Mouse (Mus musculus): ENCODE measurements around the gene Crbn.

Gene Crbn

DNA sequence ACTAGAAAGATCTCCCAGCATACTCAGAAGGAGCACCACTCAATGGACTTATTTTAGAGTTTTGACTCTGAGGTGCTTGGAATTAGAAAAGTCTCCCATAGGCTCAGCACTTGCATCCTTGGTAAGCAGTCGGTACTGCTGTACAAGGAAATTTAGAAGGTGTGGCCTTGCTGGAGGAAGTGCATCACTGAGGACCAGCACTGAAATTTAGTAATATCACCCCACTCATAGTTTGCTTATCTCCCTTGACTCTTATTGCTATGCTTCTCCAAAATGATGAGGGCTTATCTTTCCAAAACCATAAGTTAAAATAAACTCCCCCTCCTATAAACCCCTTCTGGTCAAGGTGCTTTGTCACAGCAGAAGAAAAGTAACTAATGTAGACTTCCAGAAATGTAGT lies 38.4 kb downstream of the Crbn start:
- no peak for DNase-seq

DNA sequence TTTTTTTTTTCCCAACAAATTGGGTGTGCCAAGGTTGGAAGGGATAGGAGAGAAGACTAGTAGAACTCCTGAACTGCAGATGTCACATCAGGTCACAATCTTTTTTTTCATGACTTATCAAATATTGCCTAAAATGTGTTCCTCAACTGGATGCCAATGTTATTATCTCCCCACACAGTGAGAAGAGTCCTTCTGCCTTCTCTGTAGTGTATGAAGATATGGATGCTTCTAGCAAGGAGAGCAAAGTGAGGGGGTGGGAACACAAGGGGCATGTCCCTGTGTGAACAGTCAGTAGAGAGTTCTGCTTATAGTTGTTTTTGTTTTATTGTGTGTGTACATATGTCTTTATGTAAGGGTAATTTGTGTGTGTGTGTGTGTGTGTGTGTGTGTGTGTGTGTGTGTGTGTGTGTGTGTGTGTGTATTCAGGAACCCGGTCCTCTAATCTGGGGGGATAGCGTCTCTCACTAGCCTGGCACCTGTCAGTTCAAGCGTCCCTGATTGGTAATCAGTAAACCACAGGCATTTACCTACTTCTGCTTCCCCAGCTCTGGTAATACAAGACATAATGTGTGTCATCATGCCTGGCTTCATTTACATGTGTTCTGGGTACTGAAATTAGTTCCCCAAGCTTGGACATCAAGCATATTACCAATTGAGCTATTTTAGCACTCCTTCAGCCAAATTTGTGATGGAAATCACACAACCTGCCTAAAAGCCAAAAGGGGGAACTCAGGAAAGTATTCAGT lies 39.2 kb downstream of the Crbn start:
- DNase-seq: no peak

DNA sequence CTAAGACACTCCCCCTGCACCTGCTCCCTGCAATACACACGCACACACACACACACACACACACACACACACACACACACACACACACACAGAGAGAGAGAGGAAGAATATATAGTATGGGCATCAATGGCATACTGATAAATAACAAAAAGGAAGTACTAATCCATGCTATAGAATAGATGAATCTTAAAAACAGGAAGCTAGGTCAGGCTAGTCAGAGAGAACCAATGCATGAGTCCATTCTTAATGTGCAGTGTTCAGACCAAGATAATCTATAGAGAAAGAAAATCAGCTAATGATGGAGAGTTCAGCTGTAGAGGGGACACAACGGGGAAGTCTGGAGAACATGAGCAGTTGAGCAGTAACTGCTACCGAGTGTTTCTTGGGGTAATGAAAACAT lies 41.6 kb downstream of the Crbn start:
- no peak for DNase-seq

DNA sequence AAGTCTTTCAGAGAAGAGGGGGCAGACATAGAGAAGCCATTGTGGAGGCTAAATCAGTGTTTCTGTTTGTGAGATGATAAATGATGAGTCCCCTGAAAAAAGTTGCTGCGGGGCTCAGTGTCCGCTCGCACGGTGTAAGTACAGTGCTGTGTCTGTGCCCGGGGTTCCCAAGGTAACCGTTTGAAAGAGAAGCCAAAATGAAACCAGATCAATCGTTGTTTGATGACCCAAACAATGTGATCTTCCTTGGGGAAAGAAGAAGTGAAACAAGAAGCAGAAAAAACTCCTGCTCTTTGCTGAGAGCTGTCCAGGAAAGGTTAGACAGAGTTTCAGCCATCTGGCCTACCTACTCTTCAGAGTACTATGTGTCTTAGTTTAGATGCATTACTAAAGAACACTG lies 49.6 kb downstream of the Crbn start:
- no peak for DNase-seq

DNA sequence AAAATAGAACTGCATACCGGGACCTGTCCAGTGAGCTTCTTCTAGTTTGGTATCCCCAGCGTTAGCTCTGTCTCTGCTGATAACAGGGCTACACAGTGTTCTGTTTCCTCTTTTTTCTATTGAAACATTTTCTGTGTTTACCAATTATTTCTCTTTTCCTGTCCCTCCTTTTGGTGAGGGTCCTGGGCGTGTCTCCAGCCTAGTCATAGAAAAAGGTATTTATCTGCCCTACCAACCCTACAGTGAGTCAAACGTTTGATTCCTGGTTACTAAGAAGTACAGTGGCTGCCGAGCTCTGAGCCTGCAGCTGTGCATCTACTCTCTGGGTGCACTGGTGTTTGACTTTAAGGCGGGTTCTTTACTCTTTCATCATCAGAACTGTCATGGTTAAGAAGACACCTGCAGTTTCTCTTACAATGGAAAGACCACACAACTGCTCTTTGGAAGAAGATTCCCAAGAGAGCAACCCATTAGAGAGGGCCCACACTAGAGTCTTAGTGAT lies 50.9 kb downstream of the Crbn start, which contains the start of gene Il5ra:
TSS of gene Il5ra (minus strand) at position 151 of the 502 bp plus-strand sequence.
- no peak for DNase-seq

DNA sequence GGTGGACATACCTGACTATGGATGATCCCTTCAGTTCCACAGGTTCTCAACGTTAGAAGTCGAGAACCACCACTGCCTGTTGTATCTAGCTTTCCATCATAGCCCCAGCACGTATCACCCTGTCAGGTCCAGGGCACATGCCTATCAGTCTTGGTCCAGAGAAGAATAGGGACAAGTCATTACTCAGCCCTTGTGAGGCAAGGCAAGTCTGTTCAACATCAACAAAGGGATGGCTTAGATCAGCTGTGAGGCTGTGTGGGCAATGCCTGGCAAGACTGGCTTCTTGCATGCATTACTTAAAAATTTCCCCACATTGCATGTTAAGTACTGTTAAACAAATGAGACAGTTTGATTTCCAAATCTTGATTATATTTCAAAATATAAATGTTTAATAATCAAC lies 52.1 kb downstream of the Crbn start:
- no peak for DNase-seq

DNA sequence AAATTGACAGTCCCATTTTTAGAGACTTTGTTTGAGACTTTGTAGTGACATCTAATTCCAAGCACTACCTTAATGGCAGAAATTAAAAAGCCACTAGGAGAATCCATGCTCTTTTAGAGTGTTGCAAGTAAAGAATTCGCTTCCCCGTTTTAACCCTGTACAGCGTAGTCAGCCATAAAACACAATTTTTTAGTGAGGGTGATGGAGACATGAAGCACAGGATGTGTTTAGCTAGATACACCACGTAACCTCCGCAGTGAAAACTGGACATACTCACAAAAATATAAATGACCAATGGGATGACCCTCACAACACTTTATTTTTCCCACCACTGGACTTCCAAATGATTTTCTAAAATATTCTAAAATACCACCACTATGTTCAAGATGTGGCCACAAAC lies 52.6 kb downstream of the Crbn start:
- no peak for DNase-seq

DNA sequence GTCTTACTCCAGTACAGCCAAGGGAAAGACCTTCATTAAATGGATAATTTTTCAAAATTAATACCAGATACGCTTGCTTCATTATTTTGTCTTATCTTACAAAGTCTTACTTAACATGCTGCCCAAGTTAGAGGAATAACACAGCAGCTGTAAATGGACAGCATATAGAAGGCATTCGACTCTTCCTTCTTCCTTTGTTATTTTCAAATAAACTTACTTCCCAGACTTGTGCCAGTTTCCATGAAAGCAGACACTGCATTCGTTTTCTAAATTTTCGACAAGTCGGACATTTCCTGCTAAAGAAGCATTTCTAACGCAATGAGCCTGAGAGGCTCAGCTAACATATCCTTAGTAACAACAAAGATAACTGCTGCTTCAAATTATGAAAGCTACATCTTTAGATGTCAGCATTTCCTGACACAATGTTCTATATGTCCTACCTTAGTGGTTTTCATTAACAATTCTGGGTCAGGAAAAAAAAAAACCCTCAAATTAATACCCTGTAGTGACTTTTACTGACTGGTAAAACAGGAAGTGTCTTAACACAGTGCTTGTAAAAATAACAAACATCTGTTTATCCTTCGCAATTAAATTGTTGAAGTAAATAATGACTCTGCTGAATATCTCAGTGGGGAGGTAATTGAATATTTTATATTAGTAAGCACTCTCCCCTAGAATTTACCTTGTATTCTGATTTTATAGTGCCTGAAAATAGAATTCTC lies 54.0 kb downstream of the Crbn start:
- DNase-seq: no peak

DNA sequence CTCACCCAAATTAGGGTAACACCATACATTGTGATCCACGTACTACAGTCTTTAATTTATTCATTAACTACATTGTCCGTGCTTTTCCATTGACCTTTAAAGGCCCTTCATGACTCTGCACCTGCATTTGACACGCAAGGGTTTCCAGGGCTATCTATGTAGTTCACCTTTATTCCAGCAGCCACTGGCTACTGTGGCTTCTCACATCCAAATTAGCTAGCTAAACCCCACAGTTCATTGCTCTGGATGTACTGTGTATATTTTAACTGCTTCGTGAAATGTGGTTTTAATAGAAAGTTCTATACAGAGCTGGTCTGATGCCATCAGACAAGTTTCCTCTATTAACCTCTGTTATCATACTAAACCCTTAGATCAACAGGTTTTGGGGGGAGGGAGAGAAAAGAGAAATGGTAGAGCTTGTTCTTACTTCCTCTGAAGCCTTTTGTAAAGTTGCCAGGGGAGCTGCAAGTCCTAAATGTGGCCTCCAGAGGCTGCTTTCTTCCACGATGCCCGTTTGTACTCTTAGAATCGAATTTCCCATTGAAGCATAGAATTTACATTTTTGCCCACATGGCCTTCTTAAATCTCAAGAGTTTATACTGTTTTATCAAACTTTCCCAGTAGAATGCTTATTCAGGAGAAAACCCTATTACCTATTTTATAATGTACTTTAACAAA lies 56.2 kb downstream of the Crbn start:
- no peak for DNase-seq

DNA sequence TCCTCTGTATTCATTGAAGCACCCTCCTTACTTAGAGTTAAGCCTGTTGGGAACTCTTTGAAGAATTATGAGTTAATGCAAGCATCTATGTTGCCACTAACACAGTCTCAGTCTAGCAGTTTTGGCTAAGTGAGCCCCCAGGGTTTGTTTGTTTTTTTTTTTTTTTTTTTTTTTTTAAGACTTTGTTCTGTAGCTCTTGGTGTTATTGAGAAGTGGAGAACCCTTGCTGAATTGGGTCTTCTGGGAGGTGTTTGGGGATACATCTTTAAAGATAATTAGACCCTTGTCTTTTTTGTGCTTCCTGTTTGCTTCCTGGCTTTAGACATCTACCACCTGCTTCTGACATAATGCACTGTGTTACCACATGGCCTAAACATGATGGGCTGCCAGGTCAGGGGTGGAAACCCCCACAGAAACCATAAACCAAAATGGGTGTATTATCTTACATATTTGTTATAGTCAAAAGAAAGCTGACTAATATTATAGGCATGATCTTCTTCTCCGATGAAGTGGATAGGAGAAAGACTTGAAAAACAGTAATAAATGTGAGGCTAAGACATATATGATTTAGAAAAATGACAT lies 59.5 kb downstream of the Crbn start:
- no peak for DNase-seq

DNA sequence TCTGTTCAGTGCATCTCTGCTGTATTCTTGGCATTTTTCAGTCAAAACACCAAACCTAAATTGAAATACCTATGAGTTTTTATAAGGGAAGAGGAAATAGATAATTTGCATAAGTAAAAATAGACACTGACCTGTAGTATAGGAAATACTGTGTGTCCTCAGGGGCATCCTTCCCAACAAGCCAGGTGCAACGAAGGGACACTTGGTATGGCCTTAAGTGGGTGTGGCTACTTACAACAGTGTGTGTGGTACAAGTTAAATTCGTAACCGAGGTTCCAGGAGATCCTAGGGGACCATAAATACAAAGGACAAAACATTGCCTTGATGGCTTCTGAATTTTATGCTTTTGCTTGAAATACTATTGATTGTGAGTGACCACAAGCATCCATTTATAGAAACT lies 61.6 kb downstream of the Crbn start:
- DNase-seq: no peak

DNA sequence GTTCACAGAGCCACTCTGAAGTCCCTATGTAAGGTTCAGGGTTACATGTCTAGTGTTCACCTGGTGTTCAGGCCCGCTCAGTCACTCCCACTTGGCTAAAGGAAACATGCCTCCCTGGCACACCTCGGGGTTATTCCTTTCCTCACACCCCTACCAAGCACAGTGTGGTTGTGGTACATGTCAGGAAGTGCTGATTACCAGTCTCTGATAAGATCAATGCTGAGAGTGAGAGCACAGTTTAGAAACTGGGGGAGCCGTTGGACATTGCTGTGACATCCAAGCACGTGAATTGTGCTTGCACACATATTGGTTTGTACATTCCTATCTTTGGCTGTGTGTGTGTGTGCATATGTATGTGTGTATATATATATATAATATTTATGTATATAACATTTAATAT lies 67.3 kb downstream of the Crbn start:
- DNase-seq: no peak
